Mouse (Mus musculus) liver, adult 2 months (tissue): ENCODE results near the gene Gpatch2l.

Experiments used
- CTCF ChIP-seq: fragments of 200-500 bp; IDR thresholded peaks from 2 replicates; pipeline ENCODE4 v1.5.1; 2011; ENCODE audit warnings: low read depth, low read length, control low read depth
- POLR2A ChIP-seq: fragments of 200-500 bp; IDR thresholded peaks from 2 replicates; pipeline ENCODE4 v1.6.1; 2011; ENCODE audit warnings: low read length, control low read depth; ENCODE audit not compliant: insufficient read depth; ENCODE audit errors: extremely low read depth

- TF ChIP-seq CTCF (no peak), POLR2A (no peak)
These were observed 61.3 kb downstream of the Gpatch2l start for GRCm38 (mm10) chr12:86302973-86303372.
